Mouse (Mus musculus) urinary bladder, adult 18-20 months (tissue): ENCODE measurements around the gene Luzp2.
"Not testable (repeated sequence)": the region's sequence is repeated elsewhere in the genome, so short reads cannot be mapped to it uniquely, and the experiment has no call there.

ENCODE experiments used
- DNase-seq, 2 experiments: peaks; one replicate each; pipeline ENCODE4 v3.0.0; 2022; ENCODE audit warnings: low spot score in 2 of 2, mixed read lengths in 2 of 2

The Luzp2 gene

DNA sequence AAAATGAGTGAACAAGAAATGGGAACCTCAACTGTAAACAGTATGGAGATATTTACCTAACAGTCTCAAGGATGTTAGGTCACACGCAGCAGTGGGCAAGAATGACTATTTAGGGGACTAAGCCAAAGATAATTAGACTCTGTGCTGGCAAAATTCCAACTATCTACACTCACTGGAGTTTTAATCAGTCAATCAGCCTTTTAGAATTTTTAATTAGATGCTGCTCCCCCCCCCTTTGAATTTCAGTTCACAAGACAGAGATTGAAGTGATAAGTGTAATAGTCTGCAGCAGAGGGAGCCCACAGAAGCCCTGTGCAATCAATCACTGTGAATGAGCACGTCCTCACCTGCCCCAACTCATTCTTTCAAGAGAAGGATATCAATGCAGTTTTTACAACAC, 165.1 kb downstream of the Luzp2 start:
- DNase-seq: no peak

DNA sequence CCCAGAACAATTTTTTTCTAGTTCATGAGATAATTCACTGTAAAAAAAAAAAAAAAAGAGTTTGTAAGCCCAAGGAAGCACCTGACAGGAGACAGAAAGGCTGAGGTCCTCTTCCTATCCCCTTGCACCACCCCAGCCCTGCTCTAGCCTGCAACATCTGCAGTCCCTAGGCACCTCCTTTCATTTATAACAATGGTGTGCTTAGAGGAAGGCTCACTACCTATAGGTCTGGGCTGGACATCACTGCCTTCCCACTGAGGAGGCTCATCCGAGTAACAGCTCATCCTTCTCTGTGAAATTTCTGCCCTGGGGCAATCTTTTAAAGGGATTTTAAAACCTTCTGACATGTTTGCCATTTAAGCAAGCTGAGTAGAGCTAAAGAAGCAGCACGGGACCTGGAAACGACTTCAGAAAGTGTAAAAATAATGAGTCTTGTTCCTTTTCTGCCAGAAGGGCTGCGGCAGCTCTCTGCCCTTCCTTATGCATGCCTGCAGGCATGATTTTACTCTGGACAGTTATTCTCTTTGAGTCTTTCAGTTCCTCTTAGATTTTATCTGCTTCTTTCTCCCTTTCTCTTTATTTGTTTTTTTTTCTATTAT, 174.0 kb downstream of the Luzp2 start:
- DNase-seq: no peak

DNA sequence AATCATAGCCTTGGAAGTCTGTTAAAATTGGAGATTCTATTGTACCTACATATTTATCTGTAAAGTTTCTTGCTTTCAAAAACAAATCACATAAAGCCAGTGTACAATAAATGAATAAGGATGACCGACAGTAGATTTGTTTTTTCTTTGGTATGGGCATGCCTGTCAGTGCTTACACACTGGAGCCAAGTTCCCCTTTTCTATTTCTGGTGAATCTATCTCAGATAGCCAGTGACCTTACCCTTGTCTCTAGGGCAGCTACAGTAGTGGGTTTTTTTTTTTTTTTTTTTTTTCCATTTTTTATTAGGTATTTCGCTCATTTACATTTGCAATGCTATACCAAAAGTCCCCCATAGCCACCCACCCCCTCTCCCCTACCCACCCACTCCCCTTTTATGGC, 298.6 kb downstream of the Luzp2 start:
- not testable (repeated sequence) for DNase-seq

DNA sequence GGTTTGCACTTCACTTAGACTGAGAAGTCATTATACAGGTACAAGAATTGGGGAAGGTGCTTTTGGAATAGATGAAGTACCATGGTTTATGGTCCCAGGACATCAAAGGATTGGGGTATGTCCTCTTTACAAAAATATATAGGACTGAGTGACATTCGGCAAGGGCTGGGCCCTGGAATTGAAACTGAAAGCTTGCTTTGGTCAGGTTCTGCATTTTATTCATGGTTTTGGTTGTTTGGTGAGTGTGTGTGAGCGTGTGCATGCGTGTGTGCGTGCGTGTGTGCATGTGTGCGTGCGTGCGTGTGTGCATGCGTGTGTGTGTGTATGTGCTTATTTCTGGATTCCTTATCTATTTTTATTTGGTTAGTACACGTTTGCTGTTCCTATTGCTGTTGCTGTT, 353.6 kb downstream of the Luzp2 start:
- DNase-seq: no peak

DNA sequence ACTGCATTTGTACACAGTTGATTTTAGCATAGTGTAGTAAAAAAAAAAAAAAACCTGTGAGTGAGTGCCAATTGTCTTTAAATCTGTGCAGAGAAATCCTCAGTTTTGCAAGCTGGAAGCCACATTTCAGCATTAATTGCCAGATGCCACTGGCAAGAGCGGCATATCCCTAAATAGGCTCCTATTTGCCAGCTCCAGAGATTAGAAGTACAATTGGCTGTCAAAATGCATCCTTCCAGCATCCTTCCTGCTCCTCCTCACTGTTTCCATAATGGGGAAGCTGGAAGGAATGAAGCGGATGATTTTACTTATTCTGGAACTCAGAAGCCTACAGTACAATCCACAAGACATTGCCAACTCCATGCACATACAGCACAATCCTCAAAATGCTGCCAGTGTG, 354.2 kb downstream of the Luzp2 start:
- no peak for DNase-seq

DNA sequence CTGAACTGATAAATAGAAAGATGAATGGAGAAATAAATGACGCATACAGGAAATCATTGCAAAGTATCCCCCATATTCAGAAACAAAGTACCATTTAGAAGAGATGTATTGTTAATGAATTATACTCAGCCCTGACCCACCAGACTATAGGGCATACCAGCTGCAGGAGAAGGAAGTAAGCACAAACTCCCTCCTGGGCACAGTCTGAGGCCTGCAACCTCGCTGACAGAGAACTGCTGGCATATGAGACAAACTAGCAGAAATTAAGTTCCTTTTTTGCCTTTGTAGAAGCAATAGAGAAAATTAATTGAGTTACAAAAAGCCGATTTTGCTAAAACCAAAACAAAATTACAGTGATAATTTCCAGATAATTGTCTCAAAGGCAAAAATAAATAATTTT, 355.4 kb downstream of the Luzp2 start:
- no peak for DNase-seq

DNA sequence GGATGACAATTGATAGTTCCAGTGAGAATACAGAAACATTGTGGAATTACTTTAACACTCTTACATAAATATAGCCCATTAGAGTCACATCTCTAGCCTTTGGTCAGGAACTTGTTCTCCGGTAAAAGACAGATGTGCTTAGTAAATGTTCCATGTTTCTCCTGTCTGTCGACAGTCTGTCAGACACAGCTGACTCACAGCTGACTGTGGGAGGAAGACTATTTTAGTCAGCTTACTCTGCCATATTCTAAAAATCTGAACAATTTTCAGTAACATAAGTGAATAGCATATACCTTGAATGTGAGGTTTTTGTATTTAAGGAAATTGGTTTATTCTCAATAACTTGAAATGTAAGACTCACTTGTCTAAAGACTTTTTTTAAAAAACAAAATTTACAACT, 363.5 kb downstream of the Luzp2 start:
- DNase-seq: no peak

DNA sequence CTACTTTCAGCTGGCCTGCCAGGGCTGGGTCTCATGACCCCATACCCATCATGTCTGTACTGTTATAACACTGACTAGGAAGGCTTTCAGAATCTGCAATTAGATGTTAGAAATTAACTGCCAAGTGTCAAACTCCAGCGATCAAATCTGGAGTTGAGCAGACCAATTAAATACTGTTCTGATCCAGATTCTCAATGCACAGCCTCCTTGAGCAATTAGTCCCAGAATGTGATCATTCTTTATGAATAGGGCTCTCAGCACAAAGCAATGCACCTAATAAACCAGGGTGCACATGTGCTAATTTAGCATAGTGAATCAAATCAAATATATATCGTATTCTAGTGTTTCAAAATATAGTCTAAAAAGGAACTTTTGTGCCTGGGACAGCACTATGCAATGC, 387.7 kb downstream of the Luzp2 start:
- no peak for DNase-seq

DNA sequence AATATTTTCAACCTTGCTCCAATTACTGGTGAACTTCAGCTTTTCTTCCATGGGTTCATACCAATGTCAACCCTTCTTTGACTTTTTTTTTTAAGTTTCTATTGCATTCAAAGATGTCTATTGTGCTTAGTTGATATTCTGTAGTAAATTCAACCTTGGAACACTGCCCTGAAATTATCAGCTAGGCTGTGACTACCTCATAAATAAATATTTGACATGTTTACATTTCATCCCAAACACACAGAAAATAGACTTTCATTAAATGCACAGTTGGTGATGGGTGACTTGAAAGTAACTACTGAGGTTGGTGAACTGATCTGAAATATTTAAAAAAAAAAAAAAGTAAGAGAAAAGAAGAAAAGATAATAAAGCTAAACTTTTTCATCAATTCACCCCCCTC, 394.1 kb downstream of the Luzp2 start:
- no peak for DNase-seq
